Mouse (Mus musculus): Measurements from ENCODE around the gene Arl2. TPM values are rescaled to one million over a fixed set of nuclear protein-coding genes. Genes with fewer than 3 reads are reported as not detected.

Gene Arl2
- polyA plus RNA-seq, 1 experiment from 2014 or later = 112 TPM

DNA sequence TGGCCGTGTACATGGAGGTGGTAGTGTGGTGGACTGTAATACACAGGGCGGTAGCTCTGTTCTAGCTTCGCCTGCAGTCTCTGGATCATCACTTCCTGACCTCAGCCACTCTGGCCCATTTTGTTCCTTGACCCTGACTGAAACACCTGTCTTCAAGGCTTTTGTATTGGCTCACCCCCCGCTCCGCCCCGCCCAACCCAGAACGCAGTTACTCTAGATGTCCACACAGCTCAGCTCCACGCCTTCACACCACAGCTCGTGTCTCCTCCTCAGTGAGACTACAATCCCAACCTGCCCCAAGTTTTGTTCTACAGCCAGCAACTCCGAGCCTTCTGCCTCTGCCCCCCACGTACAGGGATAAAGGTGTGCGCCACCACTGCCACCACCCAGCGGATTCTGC is 52.5 kb downstream of the Arl2 start:
- H3K4me3 ChIP-seq = no peak overlapping the region

DNA sequence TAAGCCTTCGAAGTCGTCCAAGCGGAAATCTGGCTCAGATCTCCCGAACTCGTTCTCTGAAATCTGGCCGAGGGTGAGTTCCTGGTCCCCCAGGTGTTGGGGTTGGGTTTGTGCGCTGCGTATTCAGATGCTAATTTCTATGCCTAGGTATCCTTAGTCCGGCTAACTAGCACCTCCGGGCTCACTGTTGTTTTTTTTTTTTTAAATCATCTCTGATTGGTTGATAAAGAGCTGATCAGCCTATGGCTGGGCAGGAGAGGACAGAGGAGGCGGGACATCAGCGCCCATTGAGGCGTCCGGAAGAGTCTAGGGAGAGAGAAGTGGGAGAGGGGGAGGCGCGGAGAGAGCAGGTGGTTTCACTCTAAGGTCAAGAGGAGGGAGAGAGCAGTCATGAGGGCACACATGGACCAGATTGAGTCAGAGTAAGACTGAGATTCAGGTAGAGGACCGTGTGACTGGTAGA is 55.9 kb downstream of the Arl2 start:
- Histone ChIP-seq H3K9me3 (no peaks in the 10 kb centered on the region), H3K4me1 (peaks cover 24% of the 10 kb centered on the region), H3K4me3 (peak overlapping the region; percentile 90), H3K27me3 (replicated peaks; ENCODE audit: low read depth, poor library complexity, severe bottlenecking) (no peaks in the 10 kb centered on the region), H3K36me3 (replicated peaks) (peaks cover 77% of the 10 kb centered on the region), H3K27ac (replicated peaks) (peak overlapping the region; percentile 90)
- peak; percentile 83 for DNase-seq (ENCODE audit: low spot score)
- WGBS = under 1% methylated on average over 17 of the region's 17 CpGs

More for the DNA sequence above, 52.5 kb downstream of the Arl2 start:
- no peak for DNase-seq (ENCODE audit: low spot score)
- no peaks in the 10 kb centered on the region for H3K9me3 ChIP-seq
- peaks cover 18% of the 10 kb centered on the region for H3K4me1 ChIP-seq
- peaks cover 78% of the 10 kb centered on the region for H3K36me3 ChIP-seq (replicated peaks)
- no peak overlapping the region for H3K27ac ChIP-seq (replicated peaks)
- H3K27me3 ChIP-seq (replicated peaks; ENCODE audit: low read depth, poor library complexity, severe bottlenecking) = no peaks in the 10 kb centered on the region
- 94% methylated on average over 13 of the region's 13 CpGs for WGBS

DNA sequence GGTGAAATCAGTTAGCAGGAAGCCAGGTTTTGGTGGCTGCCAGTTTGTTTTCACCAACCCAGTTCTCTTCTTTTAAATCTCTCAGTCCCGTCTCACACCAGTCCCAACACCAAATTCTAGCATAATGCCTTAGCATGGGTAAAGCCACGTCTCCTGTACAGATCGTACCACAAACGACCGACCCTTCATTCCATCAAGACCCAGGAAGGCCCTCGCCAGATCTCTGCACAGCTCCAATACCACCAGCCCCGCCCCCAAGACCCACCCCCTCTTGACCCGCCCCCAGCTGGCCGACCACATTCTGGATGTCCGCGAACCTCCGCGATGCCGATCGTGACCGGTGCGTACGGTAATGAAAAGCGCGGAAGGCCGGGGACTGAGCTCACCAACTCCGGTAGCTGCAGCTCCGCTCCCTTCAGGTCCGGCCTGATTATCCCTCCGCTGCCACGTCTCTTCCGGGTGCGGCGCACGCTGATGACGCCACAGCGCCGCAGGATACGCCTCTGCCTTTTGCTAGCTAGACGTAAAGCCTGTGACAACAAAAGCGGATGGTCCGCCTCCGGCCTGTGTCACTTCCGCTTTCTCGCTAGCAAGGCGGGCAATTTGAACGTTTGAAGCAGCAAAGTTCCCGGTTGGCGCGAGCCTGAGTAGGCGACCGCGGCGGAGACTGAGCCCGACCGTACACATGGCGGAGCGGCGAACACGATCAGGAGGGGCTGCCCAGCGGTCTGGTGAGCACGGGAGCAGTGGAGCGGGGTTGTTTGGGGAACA is 56.7 kb downstream of the Arl2 start, which contains the start of the genes Zfpl1 and Cdca5:
Zfpl1 (minus strand) TSS at position 479 of the 771 bp plus-strand sequence.
Cdca5 (plus strand) TSS at position 506 of the 771 bp plus-strand sequence.
- Histone ChIP-seq H3K27me3 (replicated peaks; ENCODE audit: low read depth, poor library complexity, severe bottlenecking) (no peaks in the 10 kb centered on the region), H3K9me3 (no peaks in the 10 kb centered on the region)
- WGBS = under 1% methylated on average over 58 of the region's 58 CpGs

More for the DNA sequence above, 56.7 kb downstream of the Arl2 start, which contains the start of the genes Zfpl1 and Cdca5:
- peak; percentile 98 for DNase-seq (ENCODE audit: low spot score)
- Histone ChIP-seq H3K4me1 (peaks cover 24% of the 10 kb centered on the region), H3K4me3 (peak within 1 kb of the TSS; percentile 90), H3K27ac (replicated peaks) (peak within 1 kb of the TSS; percentile 90), H3K36me3 (replicated peaks) (peaks cover 77% of the 10 kb centered on the region)

Other genes starting within 250 kb of the Arl2 start
- 6.8 and 7.4 TPM in 2 replicates for gene Tigd3, start 247.4 kb downstream of the Arl2 start, polyA plus RNA-seq (2016; fragmentation: Nextera tagmentation; extraction: Ambion mirVana)
- gene Dpf2, start 228.5 kb downstream of the Arl2 start, polyA plus RNA-seq (2016; fragmentation: Nextera tagmentation; extraction: Ambion mirVana) = 231 and 251 TPM in 2 replicates
- 1.5 and 2.2 TPM in 2 replicates for gene Cdc42ep2, start 216.7 kb downstream of the Arl2 start, polyA plus RNA-seq (2016; fragmentation: Nextera tagmentation; extraction: Ambion mirVana)
- 119 and 120 TPM in 2 replicates for gene Pola2, start 177.3 kb downstream of the Arl2 start, polyA plus RNA-seq (2016; fragmentation: Nextera tagmentation; extraction: Ambion mirVana)
- gene Slc22a20, start 155.4 kb downstream of the Arl2 start, polyA plus RNA-seq (2016; fragmentation: Nextera tagmentation; extraction: Ambion mirVana) = not detected in 2 replicates
- 2.9 and 3.2 TPM in 2 replicates for gene Capn1, start 125.7 kb downstream of the Arl2 start, polyA plus RNA-seq (2016; fragmentation: Nextera tagmentation; extraction: Ambion mirVana)
- gene Syvn1, start 95.0 kb downstream of the Arl2 start, polyA plus RNA-seq (2016; fragmentation: Nextera tagmentation; extraction: Ambion mirVana) = 34.5 and 38.1 TPM in 2 replicates
- gene Mrpl49, start 83.8 kb downstream of the Arl2 start, polyA plus RNA-seq (2016; fragmentation: Nextera tagmentation; extraction: Ambion mirVana) = 82.5 and 84.6 TPM in 2 replicates
- 831 and 861 TPM in 2 replicates for gene Fau, start 83.7 kb downstream of the Arl2 start, polyA plus RNA-seq (2016; fragmentation: Nextera tagmentation; extraction: Ambion mirVana)
- gene Znhit2, start 80.4 kb downstream of the Arl2 start, polyA plus RNA-seq (2016; fragmentation: Nextera tagmentation; extraction: Ambion mirVana) = 33.8 and 35.6 TPM in 2 replicates
- 30.3 and 31.4 TPM in 2 replicates for gene Tm7sf2, start 73.2 kb downstream of the Arl2 start, polyA plus RNA-seq (2016; fragmentation: Nextera tagmentation; extraction: Ambion mirVana)
- gene Vps51, start 64.3 kb downstream of the Arl2 start, polyA plus RNA-seq (2016; fragmentation: Nextera tagmentation; extraction: Ambion mirVana) = 70.5 and 71.9 TPM in 2 replicates
- not detected in 2 replicates for gene Tmem262, start 61.5 kb downstream of the Arl2 start, polyA plus RNA-seq (2016; fragmentation: Nextera tagmentation; extraction: Ambion mirVana)
- gene Gm28374, start 59.3 kb downstream of the Arl2 start, polyA plus RNA-seq (2016; fragmentation: Nextera tagmentation; extraction: Ambion mirVana) = 2.0 TPM in 2 replicates
- 75.7 and 79.7 TPM in 2 replicates for gene Zfpl1, start 56.6 kb downstream of the Arl2 start, polyA plus RNA-seq (2016; fragmentation: Nextera tagmentation; extraction: Ambion mirVana)
- gene Cdca5, start 56.6 kb downstream of the Arl2 start, polyA plus RNA-seq (2016; fragmentation: Nextera tagmentation; extraction: Ambion mirVana) = 66.2 and 70.1 TPM in 2 replicates
- gene AC131692.1, start 47.1 kb downstream of the Arl2 start, polyA plus RNA-seq (2016; fragmentation: Nextera tagmentation; extraction: Ambion mirVana) = 0.41 and 0.56 TPM in 2 replicates
- 0.87 and 0.89 TPM in 2 replicates for gene Naaladl1, start 35.8 kb downstream of the Arl2 start, polyA plus RNA-seq (2016; fragmentation: Nextera tagmentation; extraction: Ambion mirVana)
- gene Sac3d1, start 22.9 kb downstream of the Arl2 start, polyA plus RNA-seq (2016; fragmentation: Nextera tagmentation; extraction: Ambion mirVana) = 66.1 and 67.7 TPM in 2 replicates
- gene Snx15, start 13.2 kb downstream of the Arl2 start, polyA plus RNA-seq (2016; fragmentation: Nextera tagmentation; extraction: Ambion mirVana) = 29.1 and 30.2 TPM in 2 replicates
- gene Batf2, start 565 bp downstream of the Arl2 start, polyA plus RNA-seq (2016; fragmentation: Nextera tagmentation; extraction: Ambion mirVana) = not detected in 2 replicates
- gene Majin, start 42.8 kb upstream of the Arl2 start, polyA plus RNA-seq (2016; fragmentation: Nextera tagmentation; extraction: Ambion mirVana) = not detected in 2 replicates
- 0.98 and 1.3 TPM in 2 replicates for gene Gpha2, start 84.8 kb upstream of the Arl2 start, polyA plus RNA-seq (2016; fragmentation: Nextera tagmentation; extraction: Ambion mirVana)
- 25.5 and 26.3 TPM in 2 replicates for gene Ppp2r5b, start 94.3 kb upstream of the Arl2 start, polyA plus RNA-seq (2016; fragmentation: Nextera tagmentation; extraction: Ambion mirVana)
- gene Atg2a, start 100.1 kb upstream of the Arl2 start, polyA plus RNA-seq (2016; fragmentation: Nextera tagmentation; extraction: Ambion mirVana) = 12.5 and 13.6 TPM in 2 replicates
- 81.8 and 83.5 TPM in 2 replicates for gene Ehd1, start 135.2 kb upstream of the Arl2 start, polyA plus RNA-seq (2016; fragmentation: Nextera tagmentation; extraction: Ambion mirVana)
- 0.12 and 0.39 TPM in 2 replicates for gene Cdc42bpg, start 164.9 kb upstream of the Arl2 start, polyA plus RNA-seq (2016; fragmentation: Nextera tagmentation; extraction: Ambion mirVana)
- 122 and 130 TPM in 2 replicates for gene Men1, start 193.4 kb upstream of the Arl2 start, polyA plus RNA-seq (2016; fragmentation: Nextera tagmentation; extraction: Ambion mirVana)
- gene Map4k2, start 199.6 kb upstream of the Arl2 start, polyA plus RNA-seq (2016; fragmentation: Nextera tagmentation; extraction: Ambion mirVana) = 11.0 and 14.0 TPM in 2 replicates
- 185 and 205 TPM in 2 replicates for gene Sf1, start 222.1 kb upstream of the Arl2 start, polyA plus RNA-seq (2016; fragmentation: Nextera tagmentation; extraction: Ambion mirVana)
- 1.1 and 2.2 TPM in 2 replicates for gene Pygm, start 242.9 kb upstream of the Arl2 start, polyA plus RNA-seq (2016; fragmentation: Nextera tagmentation; extraction: Ambion mirVana)